Mouse (Mus musculus) spleen, postnatal 14 days (tissue): Measurements from ENCODE around the gene Gm45233.

ENCODE experiments used
- DNase-seq, 2 experiments: peaks; one replicate each; pipeline ENCODE4 v3.0.0; 2021 to 2022; ENCODE audit warnings: low spot score in 2 of 2

Gene Gm45233

DNA sequence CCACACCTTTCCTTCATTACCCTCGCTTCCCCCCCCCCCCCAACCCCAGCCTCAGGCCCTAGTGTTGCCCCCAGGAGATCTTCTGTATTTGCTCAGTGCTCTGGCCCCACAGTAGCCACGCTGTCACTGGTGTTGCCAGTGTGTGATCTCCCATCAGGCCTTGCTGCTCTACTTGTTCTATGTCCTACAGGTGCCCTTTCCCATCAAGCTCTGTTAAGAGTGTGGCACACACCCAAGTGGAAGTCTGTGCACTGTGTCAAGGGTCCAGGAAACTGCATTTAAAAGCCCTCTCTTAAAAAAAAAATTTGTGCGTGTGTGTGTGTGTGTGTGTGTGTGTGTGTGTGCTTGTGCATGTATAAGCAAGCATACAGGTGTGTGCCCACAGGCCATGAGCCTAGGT, 4.3 kb downstream of the Gm45233 start:
- DNase-seq, result no peak

DNA sequence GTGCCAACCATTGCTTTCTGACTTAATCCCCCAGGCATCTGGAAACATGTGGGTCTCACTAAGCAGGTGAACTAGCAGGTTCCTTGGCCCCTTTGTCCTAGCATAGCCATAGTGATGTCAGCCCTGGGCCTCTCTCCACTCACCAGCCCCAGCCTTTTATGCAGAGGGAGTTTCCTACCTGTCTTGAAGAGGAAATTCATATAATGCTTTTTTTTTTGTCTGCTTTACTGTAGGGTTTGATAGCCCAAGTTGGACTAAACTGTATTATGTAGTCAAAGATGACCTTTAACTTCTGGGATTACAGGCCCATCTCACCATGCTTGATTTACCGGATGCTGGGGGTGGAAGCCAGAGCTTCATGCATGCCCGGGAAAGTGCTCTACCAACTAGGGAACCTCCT, 5.9 kb downstream of the Gm45233 start:
- DNase-seq, result no peak

DNA sequence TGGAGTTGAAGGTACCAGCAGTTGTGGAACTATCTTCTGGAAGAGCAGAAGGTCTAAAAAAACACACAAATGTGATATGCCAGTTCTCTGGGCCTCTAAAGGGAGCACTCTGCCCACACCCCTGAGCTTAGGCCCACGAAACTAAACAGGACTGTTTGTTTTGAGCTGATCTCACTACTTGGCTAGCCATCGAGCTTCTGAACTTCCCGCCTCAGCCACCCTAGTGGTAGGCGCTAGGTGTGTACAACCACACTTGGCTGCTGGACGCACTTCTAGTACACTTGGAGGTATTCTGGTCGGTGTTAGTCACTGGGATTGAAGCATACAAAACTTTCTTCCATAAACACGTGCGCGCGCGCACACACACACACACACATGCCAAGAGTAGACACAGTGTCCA, 7.8 kb downstream of the Gm45233 start:
- no peak for DNase-seq

DNA sequence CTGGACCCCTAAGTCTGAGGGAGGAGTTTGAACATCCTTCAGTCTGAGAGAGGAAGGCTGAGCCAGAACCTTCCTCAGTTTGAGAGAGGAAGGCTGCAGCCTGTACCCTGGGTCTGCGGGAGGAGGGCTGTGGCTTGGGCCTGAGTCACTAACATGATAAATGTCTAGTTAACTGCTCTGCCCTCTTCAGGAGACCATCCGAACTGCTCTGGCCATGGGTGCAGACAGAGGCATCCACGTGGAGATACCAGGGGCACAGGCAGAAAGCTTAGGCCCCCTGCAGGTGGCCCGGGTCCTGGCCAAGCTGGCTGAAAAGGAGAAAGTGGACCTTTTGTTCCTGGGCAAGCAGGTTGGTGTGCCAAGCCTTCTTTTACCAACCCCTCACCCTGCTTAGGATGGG, 8.7 kb downstream of the Gm45233 start:
- peak; percentile 39 to 55 for DNase-seq

DNA sequence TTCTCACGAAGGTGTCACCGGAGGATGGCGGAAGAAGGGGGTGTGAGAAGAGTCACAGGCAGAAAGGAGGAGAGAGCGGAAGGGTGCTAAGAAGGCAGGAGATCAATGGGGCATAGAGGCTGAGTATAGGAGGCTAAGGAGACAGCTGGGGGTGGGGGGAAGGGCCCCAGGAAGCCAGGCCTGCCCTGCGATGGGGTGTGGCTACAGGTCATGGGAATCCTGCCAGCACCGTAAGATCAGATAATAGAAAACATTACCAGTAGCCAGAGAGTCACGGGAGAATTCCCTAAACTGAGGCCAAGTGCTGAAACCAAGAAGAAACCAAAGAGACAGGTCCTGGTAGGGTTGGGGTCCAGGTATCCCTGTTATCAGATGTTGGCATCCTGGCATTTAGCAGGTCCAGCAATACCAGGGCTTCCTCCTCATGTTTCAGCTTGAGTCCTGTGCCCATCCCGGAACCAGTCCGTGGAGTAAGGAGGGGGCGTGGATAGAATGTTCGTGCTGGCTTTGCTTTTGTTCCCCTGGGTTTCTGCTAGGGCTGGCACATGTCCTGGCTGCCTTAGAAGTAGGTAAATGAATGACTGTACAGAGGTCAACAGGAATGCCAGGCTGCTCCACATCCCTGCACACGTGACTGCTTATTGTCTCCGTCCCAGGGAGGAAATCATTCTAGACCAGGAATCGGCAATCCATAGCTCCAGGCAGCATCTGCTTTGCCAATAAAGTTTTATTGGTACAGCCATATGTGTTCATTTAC, 9.8 kb downstream of the Gm45233 start:
- no peak for DNase-seq

DNA sequence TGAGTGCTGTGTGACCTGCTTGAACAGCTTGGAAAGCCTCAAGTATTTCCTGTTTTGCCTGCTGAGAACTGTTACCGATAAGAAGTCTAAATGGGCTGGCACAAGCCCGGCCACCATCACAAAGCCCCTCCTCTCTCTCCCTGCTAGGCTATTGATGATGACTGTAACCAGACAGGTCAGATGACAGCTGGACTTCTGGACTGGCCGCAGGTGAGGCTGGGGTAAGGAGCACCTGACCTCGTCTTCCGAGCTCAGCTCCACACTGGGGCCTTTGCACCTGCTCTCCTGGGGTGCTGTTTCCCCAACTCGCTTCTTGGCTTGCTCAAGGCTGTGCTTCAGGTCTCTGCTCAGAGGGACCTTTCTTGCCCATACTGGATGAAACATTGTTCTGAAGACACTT, 10.4 kb downstream of the Gm45233 start:
- no peak for DNase-seq

DNA sequence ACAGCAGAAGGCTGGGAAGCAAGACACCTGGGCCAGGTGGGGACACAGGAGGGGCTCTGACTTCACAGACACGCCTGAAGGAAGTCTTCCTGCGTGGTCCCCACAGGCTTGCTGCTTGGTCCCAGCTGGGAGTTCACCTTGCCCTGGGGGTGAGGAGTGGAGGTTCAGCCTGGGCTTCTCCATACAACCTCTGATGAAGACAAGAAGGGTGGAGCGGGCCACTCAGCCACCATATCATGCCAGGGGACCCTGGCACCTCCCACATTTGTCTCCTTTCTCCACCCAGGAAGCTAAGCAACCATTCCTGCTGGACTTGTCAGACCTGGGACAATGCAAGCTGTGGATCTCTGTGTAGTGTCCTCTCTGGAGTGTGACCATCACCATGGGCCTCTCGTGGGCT, 18.9 kb downstream of the Gm45233 start, which contains the start of gene Vsig10l:
TSS of gene Vsig10l (plus strand) at position 301 of the 400 bp plus-strand sequence.
- no peak for DNase-seq

DNA sequence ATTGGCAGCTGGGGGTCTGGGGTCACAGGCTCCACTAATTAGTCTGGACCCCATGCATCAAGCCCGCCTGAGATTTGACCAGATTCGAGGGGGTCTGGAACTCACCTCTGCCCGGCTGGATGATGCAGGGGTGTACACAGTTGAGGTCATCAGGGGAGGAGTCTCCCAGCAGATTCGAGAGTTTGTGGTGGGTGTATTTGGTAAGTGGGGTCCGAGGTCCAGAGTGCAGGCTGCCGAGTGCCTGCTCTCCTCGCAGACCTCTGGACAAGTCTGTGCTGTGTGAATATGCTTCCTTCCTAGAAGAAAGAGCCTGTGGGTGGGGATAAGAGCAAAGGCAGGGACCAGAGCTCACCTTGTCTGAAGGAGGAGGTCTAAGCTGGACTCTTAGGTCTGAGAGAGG, 20.0 kb downstream of the Gm45233 start:
- DNase-seq, result no peak

DNA sequence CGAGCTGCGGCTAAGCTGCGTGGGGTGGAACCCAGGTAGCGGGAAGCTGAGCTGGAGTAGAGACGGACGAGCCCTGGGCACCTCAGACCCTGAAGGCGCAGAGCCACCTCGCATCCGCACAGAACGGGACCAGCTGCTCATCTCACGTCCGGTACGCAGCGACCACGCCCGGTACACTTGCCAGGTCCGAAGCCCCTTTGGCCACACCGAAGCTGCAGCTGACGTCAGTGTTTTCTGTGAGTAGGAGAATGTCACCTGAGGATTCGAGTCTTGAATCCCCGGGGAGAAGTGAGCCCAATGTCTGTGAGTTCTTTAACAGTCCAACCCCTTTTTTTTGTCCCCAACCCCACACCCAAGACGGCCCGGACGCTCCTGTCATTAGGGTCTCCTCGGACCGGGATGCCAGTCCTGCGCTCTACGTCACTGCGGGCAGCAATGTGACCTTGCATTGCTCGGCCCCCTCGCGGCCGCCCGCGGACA, 21.0 kb downstream of the Gm45233 start:
- DNase-seq, result no peak

DNA sequence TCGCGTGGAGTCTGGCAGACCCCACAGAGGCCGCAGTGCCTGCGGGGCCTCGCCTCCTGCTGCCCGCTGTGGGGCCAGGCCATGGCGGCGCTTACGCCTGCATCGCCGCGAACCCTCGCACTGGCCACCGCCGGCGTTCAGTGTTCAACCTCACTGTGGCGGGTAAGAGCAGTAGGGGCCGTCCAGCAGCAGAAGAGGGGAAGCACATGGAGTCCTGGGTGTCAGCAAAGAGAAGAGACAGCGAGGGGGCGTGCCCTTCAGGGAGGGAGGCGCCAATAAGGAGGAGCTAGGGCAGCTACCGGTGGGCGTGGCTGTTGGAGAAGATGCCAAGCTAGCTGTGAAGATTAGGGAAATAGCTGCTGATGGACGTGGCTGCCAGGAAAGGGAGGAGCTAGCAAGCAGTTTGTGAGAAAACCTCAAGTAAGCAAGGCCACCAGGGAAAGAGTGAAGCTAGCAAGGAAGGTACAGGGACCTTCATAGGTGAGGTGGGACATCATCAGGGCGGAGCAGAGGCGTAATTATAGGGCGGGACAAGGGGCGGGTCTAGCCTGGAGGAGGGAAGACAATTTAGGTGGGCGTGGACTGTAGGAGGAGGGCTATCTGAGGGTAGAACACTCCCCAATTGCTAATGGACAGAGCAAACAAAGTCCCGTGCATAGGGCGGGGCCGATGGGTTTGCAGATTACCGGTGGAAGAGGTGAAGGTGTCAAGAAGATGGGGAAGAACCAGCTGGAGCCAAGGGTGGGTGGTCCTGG, 21.6 kb downstream of the Gm45233 start:
- DNase-seq, result peak; percentile 75 to 84

DNA sequence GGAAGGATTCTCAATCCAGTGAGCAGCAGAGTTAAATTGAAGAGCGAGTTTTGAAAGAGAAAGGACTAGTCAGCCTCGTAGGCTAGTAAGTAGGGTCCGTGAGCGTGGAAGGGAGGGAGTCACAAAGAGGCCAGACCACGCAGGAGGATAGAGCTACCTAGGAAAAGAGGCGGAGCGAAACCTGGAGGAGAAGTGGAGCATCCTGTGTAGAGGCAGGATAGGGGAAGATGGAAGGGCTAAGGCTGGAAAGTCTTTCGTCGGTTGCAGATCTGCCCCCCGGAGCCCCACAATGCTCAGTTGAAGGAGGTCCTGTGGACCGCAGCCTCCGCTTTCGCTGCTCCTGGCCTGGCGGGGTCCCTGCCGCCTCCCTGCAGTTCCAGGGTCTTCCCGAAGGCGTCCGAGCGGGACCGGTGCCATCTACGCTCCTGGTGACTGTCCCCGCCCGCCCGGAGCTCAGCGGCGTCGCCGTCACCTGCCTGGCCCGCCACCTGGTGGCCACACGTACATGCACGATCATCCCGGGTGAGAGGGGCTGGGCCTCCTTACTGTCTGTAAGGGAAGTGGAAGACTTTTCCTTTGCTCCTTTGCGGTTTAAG, 22.3 kb downstream of the Gm45233 start:
- peak; percentile 64 to 77 for DNase-seq

DNA sequence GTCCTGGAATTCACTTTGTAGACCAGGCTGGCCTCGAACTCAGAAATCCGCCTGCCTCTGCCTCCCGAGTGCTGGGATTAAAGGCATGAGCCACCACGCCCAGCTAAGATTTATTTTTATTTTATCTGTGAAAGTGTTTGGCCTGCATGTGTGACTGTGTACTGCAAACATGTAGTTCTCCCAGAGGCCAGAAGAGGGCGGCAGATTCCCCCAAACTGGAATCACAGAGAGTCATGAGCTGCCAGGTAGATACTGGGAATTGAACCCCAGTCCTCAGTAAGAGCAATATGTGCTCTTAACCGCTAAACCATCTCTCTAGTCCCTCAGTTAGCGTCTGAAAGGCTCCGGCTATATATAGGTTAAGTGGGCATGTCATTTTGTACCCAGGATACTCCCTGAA, 26.4 kb downstream of the Gm45233 start:
- DNase-seq, result peak in 1 of 2 experiments; percentile 36

DNA sequence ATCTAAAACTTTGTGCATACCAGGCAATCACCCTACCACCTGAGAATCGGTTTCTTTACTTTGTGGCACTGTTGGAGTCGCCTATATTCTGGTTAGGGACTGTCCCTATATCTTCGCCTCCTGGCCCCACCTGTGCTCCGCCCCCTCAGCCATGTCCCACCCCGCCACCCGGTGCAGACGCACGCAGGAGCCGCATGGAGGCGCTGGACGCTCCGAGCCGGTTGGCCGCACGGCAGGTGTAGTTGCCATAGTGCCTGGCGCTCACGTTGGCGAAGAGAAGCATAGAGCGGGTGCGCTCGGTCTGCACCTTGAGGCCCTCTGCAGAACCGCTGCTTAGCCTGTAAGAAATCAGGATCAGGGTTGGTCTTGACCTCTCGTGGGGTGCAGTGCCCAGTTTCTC, 31.8 kb downstream of the Gm45233 start:
- peak in 1 of 2 experiments; percentile 14 for DNase-seq

DNA sequence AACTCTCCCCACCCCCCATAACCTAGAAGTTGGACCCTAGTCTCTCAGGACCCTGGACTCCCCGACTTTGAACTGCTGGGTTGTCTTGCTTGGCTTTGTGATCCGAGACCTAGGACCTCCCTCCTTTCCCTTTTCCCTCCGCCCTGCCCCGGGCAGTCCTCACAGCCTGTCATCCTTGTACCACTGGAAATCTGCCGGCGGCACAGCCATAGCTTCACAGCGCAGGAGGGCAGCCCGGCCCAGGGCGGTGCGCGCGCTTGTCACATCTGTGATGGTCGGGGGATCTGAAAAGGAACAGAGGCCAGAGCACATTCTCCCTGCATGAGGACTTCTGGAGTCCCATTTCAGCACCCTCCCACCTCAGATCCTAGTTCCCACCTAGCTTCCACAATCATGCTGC, 32.4 kb downstream of the Gm45233 start:
- no peak for DNase-seq

DNA sequence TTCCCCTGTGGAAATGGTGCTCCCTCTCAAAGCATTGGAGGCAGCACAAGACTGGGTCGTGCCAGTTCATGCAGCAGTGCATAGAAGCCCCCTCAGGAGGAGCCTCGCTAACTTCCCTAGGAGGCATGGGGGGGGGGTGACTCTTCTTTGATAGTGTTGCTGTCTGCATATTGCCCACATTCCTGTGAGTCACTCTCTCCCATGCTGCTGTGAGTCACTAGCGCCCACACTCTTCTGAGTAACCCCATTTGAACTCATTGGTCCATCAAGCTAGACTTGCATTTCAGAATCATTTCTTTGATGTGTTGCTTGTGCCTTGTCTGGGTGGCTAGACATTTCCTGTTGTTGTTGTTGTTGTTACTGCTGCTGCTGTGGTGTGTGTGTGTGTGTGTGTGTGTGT, 37.3 kb downstream of the Gm45233 start:
- DNase-seq, result no peak

DNA sequence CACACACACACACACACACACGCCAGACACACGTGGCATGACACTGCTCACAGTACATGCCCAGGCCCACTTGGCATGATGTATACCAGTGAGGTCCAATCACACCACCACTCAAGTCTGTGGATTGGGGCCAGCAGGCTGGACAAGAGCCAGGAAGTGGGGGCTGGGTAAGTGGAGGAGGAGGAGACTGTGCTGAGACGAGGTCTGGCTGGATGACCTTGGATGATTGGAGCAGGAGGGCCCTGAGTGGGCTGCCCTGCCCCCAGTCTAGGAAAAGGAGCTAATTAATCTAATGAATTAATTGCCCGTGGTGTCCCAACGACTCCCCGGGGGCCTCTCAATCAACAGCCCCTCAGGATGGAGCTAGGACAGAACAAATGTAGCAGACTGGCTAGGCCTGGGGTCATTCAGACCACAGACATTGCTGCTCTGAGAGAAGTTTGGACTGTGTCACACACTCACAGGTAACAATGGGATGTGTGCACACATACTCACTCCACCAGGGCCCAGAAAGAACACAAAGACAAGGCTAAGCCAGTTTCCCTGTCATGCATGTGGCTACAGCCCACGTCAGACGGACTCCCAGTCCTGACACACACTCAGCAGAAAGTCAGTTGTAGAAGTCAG, 38.3 kb downstream of the Gm45233 start:
- DNase-seq, result no peak

DNA sequence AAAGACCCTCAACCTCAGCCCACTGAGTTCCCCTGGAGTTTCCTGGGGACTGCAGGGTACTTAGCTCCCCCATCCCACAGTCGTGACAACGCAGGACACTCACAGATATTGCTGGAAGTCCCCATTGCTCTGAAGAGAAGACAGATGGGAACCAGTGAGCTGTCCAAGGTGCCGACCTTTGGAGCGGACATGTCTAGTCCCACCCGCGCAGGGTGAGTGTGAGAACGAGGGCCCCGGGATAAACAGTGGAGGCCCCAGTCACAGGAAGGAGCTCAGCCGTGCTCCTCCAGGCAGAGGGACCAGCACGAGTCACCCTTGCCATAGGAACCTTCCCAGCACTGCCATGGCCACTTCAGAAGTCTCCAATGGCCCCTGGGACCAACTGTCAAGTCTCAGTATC, 39.3 kb downstream of the Gm45233 start:
- no peak for DNase-seq

DNA sequence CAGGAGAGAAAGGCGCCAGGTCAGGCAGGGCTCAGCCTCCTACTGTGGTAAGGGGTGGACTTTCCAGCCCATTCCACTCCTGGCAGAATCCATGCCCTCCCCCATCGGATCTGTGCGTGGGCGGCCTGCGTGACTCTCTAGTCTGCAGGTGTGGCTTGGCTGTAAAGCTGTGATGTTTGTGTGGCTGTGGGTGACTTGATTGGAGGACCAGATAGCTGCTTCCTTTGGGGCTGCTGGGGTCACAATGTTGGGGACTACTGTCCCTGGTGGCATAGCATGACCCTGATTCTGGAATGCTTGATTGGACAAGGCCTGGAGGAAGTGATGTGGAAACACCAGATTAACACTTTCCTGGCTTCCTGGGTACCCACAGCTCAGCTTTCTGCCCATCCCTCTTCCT, 44.7 kb downstream of the Gm45233 start:
- no peak for DNase-seq

DNA sequence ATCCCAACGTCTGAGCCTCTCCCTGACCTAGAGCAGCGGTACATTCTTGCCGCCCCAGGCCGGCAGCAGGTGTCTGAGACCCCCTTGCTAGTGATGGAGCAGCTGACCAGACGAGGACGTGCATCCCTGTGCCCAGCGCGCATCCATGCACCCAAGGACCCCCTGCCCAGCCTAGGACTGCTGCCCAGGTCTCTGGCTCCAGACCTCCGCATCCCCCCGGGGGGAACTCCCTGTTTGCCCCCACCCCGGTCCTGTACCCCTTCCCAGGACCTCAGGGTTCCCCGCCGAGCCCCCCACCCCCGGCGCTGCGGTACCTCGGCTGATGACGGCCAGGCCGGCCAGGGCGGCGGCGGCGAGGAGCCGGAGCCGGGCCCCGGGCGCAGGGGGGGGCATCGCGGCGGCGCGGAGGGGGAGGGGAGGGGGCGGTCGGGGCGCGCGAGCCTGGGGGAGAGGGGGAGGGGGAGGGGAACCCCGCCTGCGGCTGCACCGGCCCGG, 45.8 kb downstream of the Gm45233 start, which contains the start of gene Iglon5:
TSS of gene Iglon5 (minus strand) at position 445 of the 495 bp plus-strand sequence.
- no peak for DNase-seq

DNA sequence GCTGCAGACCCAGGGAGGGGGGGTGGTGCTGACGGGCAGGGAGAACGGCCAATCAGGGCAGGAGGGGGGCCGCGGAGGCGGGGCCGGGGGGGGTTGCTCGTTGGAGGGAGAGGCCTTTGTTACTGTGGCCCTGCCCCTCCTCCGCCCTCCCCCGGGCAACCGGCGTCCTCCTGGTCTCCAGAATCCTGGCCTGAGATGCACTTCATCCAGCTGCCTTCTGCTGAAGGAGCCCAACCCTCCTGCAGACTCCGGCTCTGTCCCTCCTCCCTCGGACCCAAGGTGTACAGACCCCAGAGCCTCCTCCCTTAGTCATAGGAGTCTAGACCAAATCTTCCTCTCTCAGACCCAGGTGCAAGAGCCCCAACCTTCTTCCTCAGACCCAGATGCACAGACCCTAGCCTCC, 46.3 kb downstream of the Gm45233 start:
- no peak for DNase-seq

DNA sequence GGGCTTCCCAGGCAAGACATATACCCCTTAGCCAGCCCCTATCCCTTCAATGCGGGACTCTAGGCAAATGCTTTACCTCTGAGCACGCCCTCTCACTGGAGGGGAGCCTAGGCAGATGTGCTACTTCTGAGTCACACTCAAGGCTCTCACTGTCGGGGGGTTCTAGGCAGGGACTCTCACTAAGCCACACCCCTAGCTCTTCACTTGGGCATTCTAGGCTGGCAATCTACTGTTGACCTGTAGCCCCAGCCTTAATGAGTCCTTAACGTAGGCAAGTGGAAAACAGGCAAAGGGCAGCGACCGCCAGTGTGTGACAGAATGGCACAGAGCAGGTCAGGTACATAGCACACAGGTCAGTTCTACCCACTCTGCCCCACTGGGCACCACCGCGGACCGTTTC, 46.9 kb downstream of the Gm45233 start:
- DNase-seq, result no peak
